Mouse (Mus musculus): Measurements from ENCODE around the gene Apobec3. TPM values are rescaled to one million over a fixed set of nuclear protein-coding genes. Genes with fewer than 3 reads are reported as not detected.

Apobec3 gene
- 100 to 1,000 TPM; 351 to 448 TPM for polyA plus RNA-seq (2017; shearing (Covaris generic))

DNA sequence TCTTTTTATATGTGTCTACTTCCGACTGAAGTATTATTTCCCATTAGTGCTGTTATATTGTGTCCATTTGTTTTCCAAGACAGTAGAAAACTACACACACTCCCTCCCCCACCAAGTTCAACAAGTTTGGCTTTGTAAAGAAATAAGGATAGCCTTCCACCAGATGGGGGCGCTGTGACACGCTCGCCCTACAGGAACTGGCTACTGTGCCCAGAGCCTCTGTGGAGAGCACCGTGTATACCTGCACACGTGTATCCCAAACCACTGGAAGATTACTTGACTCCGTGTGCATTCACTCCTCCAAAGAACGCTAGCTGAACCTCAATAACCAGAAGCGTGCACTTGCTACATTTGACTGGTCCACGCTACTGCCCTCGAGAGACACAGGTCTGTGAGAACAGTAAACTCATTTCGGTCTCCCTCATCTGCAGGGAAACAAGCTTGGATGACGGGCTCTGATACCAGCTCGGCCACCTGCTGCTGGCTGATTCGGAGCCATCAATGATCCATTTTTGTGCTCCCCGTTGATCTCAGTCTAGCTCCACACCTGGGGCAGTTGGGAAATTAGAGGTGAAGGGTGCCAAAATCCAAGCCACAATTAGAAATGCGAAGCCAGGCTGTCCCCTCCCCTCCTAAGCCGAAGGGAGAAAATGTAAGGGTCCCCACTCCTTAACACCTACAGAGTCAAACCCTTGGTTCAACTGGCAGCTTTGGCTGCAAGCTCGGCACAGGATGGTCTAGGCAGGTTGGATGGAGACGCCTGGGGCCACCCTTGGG lies at the start of gene Apobec3:
TSS of gene Apobec3 (plus strand) at position 224 of the 777 bp plus-strand sequence.

Other genes starting within 250 kb of the Apobec3 start
- 1 to 10 TPM in 1 of 2 experiments, under 1 TPM in 1; 0.48 to 3.5 TPM for gene Fam227a, start 232.7 kb upstream of the Apobec3 start, polyA plus RNA-seq (2017; shearing (Covaris generic))
- gene Cby1, start 232.5 kb upstream of the Apobec3 start, polyA plus RNA-seq (2017; shearing (Covaris generic)), result 10 to 100 TPM; 15.7 to 20.6 TPM
- gene Tomm22, start 220.8 kb upstream of the Apobec3 start, polyA plus RNA-seq (2017; shearing (Covaris generic)), result 100 to 1,000 TPM; 195 to 206 TPM
- gene Josd1, start 203.7 kb upstream of the Apobec3 start, polyA plus RNA-seq (2017; shearing (Covaris generic)), result 10 to 100 TPM; 27.7 to 29.4 TPM
- 100 to 1,000 TPM; 101 to 125 TPM for gene Gtpbp1, start 200.8 kb upstream of the Apobec3 start, polyA plus RNA-seq (2017; shearing (Covaris generic))
- gene Sun2, start 149.1 kb upstream of the Apobec3 start, polyA plus RNA-seq (2017; shearing (Covaris generic)), result 10 to 100 TPM; 30.0 to 67.5 TPM
- 10 to 100 TPM; 10.8 to 15.2 TPM for gene Dnal4, start 113.8 kb upstream of the Apobec3 start, polyA plus RNA-seq (2017; shearing (Covaris generic))
- under 1 TPM; 0.25 to 0.77 TPM for gene Nptxr, start 86.9 kb upstream of the Apobec3 start, polyA plus RNA-seq (2017; shearing (Covaris generic))
- gene Npcd, start 57.4 kb upstream of the Apobec3 start, polyA plus RNA-seq (2017; shearing (Covaris generic)), result not detected
- gene Cbx6, start 57.0 kb upstream of the Apobec3 start, polyA plus RNA-seq (2017; shearing (Covaris generic)), result 10 to 100 TPM; 29.2 to 47.0 TPM
- gene Cbx7, start 79.5 kb downstream of the Apobec3 start, polyA plus RNA-seq (2017; shearing (Covaris generic)), result 100 to 1,000 TPM; 154 to 175 TPM
- gene Pdgfb, start 123.3 kb downstream of the Apobec3 start, polyA plus RNA-seq (2017; shearing (Covaris generic)), result 1 to 10 TPM in 1 of 2 experiments, under 1 TPM in 1; 0.78 to 1.7 TPM
- 1 to 10 TPM in 1 of 2 experiments, under 1 TPM in 1; 0.70 to 1.8 TPM for gene Syngr1, start 199.7 kb downstream of the Apobec3 start, polyA plus RNA-seq (2017; shearing (Covaris generic))
- gene Rpl3, start 200.2 kb downstream of the Apobec3 start, polyA plus RNA-seq (2017; shearing (Covaris generic)), result 1,000 to 10,000 TPM; 1,312 to 1,444 TPM
- 10 to 100 TPM; 17.9 to 26.1 TPM for gene Tab1, start 241.5 kb downstream of the Apobec3 start, polyA plus RNA-seq (2017; shearing (Covaris generic))